Mouse (Mus musculus) macrophage (primary cell): ENCODE results near the gene Gm3532. TPM values are rescaled to one million over a fixed set of nuclear protein-coding genes. Genes with fewer than 3 reads are reported as not detected.
"Not testable (repeated sequence)": the region's sequence is repeated elsewhere in the genome, so short reads cannot be mapped to it uniquely, and the experiment has no call there.

Source experiments
- H3K27ac ChIP-seq: fragments of 350-480 bp; formaldehyde crosslinking; 2 replicates; pipeline ENCODE4 v1.9.0; 2021
- H3K36me3 ChIP-seq: fragments of 350-480 bp; formaldehyde crosslinking; 2 replicates; pipeline ENCODE4 v1.9.0; 2021; ENCODE audit errors: inconsistent target
- H3K4me3 ChIP-seq: fragments of 350-480 bp; formaldehyde crosslinking; 2 replicates; pipeline ENCODE4 v1.9.0; 2021; ENCODE audit errors: inconsistent target
- H3K79me2 ChIP-seq: fragments of 350-480 bp; formaldehyde crosslinking; 2 replicates; pipeline ENCODE4 v1.9.0; 2021; ENCODE audit errors: inconsistent target
- WGBS: methylation state at CpG from one replicate; pipeline ENCODE4 v1.1.7; 2026; ENCODE audit warnings: inconsistent platforms; ENCODE audit not compliant: missing documents; 5-methylcytosine and 5-hydroxymethylcytosine counted together
- polyA plus RNA-seq: library from polyadenylated mRNA; stranded (reverse); fragments of 250-400 nt; gene quantifications from 3 replicates; pipeline ENCODE4 v1.2.4, GENCODE M21; 2018; ENCODE audit warnings: inconsistent platforms
- total RNA-seq, 78 experiments: library from RNA; depleted of rRNA; stranded (reverse); fragments of 250-400 nt; gene quantifications; 1 replicate in 9 of 78; 2 replicates in 24 of 78; 3 replicates in 43 of 78; 4 replicates in 2 of 78; pipeline ENCODE4 v1.2.4; 2018; ENCODE audit warnings: inconsistent platforms in 56 of 78

Gm3532 gene
- not detected for total RNA-seq (2018; cell fraction: chromatin; rRNA removed)
- total RNA-seq (2018; cell fraction: cytosol; rRNA removed), result not detected
- not detected for total RNA-seq (2018; cell fraction: nucleus; rRNA removed)
- not detected in 3 replicates for polyA plus RNA-seq

DNA sequence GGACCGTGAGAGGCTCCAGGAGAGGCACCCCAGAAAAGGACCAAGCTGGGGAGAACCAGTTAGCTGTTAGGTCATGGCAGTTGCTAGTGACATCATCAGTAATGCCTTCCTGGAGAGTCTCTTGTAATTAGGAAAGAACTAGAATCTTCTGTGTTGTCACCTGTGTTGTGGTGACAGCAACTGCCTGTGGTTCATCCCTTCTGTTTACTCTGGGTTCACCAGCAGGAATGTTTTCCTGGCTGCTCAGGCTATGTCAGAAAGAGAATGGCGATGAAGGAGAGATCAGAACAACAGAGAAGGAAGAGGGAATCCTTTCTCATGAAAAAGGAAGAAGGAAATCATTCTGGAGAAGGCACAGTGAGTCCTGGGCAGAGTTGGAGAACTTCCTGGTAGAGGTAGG is at the start of gene Gm3532:
Gene Gm3532 (plus strand): TSS at position 301 of the 400 bp plus-strand sequence.
- not testable (repeated sequence) for H3K79me2 ChIP-seq, H3K4me3 ChIP-seq, H3K27ac ChIP-seq, H3K36me3 ChIP-seq
- WGBS, result no CpG with 5 or more reads among the region's 2 CpGs

GRCm38 (mm10) chr14:5501374-5501773 is 36.9 kb upstream of the Gm3532 start, which contains the start of gene Gm3488:
Gene Gm3488, plus strand, starts transcription at chr14:5501674.
- not testable (repeated sequence) for H3K27ac ChIP-seq, H3K36me3 ChIP-seq, H3K4me3 ChIP-seq, H3K79me2 ChIP-seq
- WGBS, result no CpG with 5 or more reads among the region's 35 CpGs

Other genes with a start within 250 kb of the Gm3532 start
- gene Gm3542, start 203.6 kb upstream of the Gm3532 start, polyA plus RNA-seq, result not detected in 3 replicates
- gene Gm3500, start 149.4 kb upstream of the Gm3532 start, polyA plus RNA-seq, result not detected in 3 replicates
- gene Gm3194, start 83.0 kb upstream of the Gm3532 start, polyA plus RNA-seq, result not detected in 3 replicates
- gene Gm8246, start 60.7 kb upstream of the Gm3532 start, polyA plus RNA-seq, result not detected in 3 replicates
- not detected in 3 replicates for gene Gm3187, start 54.3 kb upstream of the Gm3532 start, polyA plus RNA-seq
- gene Gm3488, start 36.8 kb upstream of the Gm3532 start, polyA plus RNA-seq, result not detected in 3 replicates
- not detected in 3 replicates for gene Gm8265, start 94.5 kb downstream of the Gm3532 start, polyA plus RNA-seq
- not detected in 3 replicates for gene Gm9603, start 149.0 kb downstream of the Gm3532 start, polyA plus RNA-seq
- gene Gm3373, start 203.1 kb downstream of the Gm3532 start, polyA plus RNA-seq, result not detected in 3 replicates